Mouse (Mus musculus) brain, adult 2 months (tissue): Measurements from ENCODE around the gene Dctn2.
A peak's percentile ranks its signal among the peaks of the same experiment; 100 is the strongest.

Source experiments
- DNase-seq: peaks from one replicate; pipeline ENCODE4 v3.0.0; 2011; ENCODE audit warnings: low read depth, low spot score

Dctn2 gene

GRCm38 (mm10) chr10:127266112-127267091 lies at the start of gene Dctn2:
Gene Dctn2, plus strand, starts transcription at chr10:127266368.
- DNase-seq = peak; percentile 99

- peak; percentile 89 for DNase-seq
Measured at GRCm38 (mm10) chr10:127216456-127216855, 49.7 kb upstream of the Dctn2 start.

DNA sequence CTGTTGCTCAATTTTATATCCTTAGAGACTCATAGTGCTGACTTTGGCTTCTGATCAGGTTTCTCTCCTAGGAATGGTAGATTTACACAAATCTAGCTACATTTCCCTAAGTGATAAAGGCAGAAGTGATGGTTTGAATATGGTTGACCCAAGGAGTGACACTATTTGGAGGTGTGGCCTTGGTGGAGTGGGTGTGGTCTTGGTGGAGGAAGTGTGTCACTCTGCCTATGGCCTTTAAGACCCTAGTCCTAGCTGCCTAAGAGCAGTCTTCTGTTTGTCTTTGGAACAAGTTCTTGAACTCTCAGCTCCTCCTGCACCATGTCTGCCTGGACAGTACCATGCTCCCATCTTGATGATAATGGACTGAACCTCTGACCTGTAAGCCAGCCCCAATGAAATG lies 49.0 kb upstream of the Dctn2 start:
- no peak for DNase-seq

DNA sequence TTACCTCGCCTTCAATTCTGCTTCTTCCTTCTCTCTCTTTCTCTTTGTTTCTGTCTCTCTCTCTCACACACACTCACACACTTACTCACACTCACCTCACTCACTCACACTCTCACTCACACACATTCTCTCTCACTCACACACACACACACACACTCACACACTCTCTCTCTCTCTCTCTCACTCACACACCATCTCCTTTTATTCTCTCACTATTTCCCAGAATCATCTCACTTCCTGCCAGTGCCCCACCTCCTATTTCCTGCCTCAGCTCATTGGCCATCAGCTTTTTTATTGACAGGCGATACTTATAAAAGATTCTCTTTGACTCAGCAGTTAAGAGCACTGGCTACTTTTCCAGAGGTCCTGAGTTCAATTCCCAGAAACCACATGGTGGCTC lies 47.8 kb upstream of the Dctn2 start:
- no peak for DNase-seq

DNA sequence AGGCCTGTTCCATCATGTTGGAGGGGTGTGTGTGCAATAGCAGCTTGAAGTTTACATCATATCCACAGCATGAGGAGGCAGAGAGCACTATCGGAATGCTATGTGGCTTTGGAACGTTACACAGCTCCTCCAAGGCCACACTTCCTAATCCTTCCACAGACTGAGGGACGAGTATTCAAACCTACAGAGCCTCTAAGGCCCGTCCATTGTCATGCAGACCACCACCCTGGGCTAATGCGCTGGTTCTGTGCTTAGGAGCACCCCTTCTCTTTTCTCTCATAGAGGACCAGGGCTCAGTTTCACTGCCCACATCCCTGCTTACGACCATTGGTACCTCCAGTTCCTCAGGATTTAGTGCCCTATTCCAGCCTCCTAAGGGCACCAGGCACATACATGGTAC lies 41.0 kb upstream of the Dctn2 start:
- DNase-seq = no peak

DNA sequence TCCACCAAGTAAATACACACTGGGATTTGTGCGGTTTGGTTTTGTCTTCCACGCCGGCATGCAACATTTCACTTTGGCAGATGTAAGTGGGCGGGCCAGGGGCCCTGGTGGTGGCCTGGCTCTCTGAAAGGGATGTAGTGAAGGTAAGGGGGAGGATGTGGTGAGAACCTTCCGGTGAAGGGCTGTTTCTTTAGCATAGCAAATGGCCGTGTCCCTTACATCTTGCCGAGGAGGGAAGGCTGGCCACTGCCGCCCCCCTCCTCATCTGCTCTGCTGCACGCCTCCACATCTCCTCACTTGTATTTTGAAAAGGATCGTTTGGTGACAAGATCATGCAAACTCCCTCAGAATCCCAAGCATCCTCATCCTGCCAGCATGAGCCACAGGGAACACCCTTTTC lies 40.4 kb upstream of the Dctn2 start:
- DNase-seq = peak; percentile 72

DNA sequence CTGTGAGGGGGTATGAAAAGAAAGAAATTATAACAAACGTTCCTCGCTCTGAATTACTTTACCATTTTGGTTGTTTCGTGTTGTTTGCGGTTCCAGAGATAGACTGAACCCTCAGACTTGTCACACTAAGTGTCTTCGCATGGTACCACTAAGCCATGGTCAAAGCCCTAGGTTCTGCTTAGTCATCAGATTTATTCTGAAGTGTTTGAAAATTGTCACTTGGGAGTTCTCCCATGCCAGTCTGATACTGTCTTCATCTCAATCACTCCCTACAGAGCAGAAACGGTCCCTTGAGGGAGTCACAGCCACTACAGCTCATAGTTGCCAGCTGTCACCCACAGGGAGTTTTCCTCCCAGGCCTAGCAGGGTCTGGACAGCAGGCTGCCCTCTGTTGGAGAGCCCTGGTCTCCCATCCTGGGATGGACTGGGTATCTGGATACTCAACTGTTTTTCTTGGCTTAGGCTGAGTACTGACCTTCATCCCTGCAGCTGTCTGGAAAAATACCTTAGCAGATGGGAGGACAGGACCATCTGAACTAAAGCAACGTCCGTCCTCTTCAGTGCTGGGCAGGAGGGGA lies 39.8 kb upstream of the Dctn2 start:
- DNase-seq = peak; percentile 53

DNA sequence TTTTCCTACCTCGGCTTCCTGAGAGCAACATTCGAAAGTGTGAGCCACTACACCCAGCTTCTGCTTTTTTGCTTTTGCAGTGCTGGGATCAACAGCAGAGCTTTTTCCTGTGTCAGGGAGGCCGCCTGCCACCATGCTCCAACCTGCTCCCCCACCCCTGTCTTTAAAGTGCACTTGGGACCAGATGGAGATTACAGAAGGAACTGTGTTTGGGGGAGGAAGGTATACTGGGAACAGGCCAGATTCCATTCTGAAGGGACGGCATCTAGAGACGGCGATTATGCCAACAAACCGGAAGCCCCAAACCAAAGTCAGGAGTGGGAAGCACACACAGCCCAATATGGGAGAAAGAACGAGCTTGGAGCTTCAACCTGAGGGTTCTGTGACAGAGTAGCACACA lies 39.0 kb upstream of the Dctn2 start:
- DNase-seq = peak; percentile 65

DNA sequence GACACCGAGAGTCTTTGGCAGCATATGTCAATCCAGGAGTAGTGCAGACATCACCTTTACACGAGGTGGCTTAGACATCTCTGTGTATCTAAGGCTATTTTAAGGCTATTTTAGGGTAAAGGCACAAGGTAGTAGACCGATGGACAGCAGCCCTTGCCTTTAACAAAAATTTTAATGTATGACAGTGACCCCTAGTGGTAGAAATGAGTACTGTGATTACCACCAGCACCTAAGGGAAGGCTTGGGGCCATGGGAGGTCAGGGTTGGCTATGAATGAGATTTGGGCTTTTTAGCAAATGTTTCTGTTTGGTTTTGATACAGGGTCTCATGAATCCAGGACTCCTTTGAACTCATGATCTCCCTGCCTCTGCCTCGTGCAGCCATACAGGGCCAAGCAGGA lies 37.3 kb upstream of the Dctn2 start:
- DNase-seq = peak; percentile 81

DNA sequence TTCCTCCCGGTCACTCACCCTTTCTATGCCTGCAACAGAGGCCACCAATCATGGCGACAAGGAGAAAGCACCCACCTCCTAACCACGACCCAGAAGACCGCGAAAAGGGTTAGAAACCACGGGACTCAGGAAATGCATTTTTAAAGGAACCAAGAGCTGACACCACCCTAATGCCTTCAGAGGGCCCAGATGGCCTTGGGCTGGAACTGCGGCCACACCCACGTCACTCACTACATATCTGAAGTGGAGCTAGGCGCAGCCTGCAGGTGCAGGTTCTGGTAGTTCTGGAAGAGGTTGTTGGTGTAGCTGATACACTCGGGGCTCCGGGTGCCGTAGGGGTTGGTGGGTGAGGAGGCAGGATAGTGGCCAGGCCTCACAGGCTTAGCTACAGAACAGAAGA lies 35.5 kb upstream of the Dctn2 start:
- no peak for DNase-seq

DNA sequence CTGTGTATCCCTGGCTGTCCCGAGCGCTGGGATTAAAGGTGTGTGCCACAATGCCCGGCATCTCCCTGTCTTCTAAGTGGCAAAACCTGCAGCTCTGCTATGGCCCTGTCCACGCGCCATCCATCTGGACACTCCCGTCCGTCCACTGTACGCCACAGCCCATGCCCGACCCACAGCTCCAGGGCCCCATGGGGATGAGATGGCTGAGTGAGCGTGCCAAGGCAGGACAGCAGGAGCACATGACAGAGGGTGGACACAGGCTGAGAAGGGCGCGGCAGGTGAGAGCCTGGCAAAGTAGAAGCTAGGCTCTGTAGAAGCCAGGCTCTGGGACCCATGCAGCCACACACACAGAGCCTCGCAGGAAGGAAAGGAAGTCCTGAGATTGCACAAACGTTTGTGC lies 34.4 kb upstream of the Dctn2 start:
- peak; percentile 64 for DNase-seq

GRCm38 (mm10) chr10:127233141-127233540 lies 33.0 kb upstream of the Dctn2 start:
- DNase-seq = peak; percentile 57

GRCm38 (mm10) chr10:127236541-127236940 lies 29.6 kb upstream of the Dctn2 start:
- no peak for DNase-seq

DNA sequence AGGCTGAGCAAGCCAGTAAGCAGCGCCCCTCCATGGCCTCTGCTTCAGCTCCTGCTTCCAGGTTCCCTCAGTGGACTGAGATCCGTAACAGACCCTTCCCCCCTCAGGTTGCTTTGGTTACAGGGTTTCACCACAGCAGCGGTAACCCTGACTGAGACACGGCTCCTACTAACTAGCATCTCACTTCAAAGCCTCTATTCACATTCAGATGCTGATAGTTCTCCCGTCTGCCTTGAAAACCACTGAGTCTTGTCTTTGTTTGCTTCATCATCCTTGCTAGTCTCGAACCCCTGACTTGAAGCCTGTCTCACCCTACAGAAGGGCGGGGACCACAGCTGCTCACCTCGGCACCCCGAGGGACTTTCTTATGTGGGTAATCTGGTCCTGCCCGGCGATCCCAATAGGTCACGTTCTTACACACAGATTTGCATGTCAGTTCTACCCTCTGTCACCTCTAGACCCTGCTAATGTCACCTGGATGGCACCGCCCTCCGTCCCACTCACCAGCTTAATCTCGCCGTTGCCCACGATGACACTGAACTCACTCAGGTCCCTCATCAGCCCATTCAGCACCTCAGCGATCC lies 27.8 kb upstream of the Dctn2 start:
- DNase-seq = no peak

DNA sequence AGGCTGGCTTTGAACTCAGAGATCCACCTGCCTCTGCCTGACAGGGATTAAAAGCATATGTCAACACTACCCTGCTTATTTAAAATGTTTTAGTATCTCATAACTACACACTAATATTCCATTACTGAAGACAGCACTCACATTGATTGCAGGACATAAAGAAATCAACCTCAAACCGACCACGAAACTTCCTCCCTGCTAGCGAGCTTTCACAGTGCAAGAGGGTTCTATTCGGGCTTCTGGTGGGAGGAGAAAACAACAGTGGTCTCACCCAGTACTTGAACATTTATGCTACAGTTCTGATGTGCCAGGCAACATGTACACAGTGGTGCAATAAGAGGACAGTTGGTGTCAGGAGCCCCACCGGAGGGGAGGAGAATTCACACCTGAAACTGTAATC lies 15.4 kb upstream of the Dctn2 start:
- DNase-seq = no peak

DNA sequence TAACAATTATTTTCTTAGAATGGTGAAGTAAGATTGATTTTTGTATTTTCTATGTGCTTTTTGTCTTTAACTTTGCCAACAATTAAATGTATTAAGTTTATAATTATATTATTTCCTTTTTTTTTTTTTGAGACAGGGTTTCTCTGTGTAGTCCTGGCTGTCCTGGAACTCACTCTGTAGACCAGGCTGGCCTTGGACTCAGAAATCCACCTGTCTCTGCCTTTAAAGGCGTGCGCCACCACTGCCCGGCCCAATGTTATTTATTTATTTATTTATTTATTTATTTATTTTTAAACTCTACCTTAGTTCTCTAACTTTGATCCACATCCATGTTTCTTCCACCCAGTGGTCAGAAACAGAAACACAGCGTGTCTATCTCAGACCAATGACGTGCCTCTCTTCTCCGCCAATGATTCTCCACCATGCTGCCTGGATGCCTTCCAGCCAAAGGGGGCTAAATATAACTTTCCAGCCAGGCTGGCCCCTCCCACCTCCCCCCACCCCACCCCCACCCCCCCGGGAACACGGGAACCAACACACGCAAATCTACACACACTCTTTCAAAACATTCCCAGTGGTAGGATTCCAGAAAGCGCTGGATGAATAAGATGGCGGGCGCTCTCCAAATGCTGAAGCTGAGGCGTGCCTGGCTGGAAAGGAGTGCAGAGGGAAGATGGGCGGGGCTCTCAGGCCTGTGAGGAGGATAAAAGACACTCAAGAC lies 10.4 kb upstream of the Dctn2 start:
- peak; percentile 69 for DNase-seq

DNA sequence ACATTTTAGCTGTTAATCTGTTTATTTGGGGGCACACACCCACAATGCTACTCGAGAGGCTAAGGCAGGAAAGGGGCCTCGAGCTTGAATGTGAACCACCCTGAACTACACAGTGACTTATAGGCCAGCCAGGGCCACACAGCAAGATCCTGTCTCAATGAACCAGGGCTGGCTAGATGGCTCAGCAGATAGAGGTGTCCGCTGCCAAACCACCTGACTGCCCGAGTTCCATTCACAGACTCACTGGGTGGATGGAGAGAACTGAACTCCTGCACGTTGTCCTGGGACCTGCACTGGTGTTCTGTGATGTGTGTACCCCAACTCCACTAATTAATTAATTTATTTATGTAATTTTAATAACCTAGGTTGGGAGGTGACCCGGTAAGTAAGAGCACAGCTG lies 8.4 kb upstream of the Dctn2 start:
- no peak for DNase-seq

GRCm38 (mm10) chr10:127258489-127258888 lies 7.7 kb upstream of the Dctn2 start:
- DNase-seq = peak; percentile 46

DNA sequence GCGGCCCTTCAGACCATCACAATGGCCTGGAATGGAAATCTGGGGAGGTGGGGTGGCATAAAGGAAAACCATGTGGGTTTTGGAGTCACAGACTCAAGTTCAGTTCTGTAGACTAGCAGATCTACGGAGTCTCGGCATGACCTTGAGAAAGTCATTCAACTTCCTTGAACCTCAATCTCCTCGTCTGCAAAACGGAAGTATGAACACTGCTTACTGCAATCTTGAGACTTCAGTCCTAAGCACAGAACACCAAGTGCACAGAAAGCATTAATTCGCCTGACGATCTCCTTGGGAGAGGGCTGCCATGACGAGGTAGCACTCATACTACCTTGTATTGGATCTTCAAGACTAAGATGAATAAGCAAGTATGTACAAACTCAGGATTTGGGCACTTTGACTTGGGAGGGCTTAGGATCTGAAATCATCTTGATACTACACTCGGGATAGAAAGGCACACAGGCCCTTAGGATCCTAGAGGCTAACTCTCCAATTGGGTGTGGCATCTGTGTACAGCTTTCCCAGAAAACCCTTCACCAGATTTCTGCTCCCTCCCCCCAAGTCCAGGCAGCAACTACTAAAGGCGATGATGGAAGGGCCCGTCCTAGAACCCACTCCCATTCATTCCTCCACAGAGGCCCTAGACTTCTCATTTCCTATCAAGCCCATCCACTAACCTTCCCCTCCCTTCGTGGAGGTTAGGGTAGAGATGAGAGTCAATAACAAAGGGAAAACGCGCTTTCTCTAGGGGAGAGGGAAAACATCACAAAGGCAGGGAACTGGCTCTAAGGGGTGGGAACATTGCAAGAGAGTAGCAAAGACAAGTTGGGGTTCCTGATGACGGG lies 4.2 kb upstream of the Dctn2 start:
- peak; percentile 75 for DNase-seq

DNA sequence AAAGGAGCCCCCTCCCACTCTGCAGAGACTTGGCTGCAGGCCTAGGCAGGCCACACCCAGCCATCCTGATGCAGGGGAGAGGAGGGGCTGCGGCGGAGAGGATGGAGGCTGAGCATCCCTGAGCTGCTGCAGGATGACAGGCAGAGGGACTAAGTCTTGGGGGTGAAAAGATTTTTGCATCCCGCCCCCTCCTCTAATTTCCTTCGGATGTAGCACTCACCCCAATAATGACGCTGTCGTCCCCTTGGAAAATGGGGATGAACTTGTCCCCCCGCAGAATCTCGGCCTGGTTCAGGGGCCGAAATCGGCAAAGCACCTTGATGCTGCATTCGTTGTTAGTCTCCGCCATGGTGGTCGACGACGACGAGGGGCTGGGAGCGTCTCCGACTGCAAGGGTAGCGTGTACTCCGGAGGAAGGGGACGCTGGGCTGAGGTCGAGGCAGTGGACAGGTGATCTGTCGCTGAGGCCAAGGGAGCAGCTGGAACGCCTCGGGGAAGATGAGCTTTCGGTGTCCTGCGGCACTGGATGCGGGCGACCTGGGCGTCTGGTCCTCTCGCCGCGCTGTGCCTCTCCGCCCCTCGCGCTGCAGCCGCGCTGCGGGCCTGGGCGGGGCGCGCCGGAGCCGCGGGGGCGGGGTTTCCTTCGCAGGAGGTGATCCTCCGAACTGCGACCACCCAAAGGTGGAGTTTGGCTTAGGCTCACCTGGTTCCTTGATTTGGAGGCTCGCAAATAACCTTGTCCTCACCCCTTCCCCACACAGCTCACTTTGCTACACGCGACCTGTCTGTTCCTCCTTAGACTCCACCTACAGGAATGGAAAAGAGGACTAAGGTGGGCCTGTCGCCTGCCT lies 3.4 kb upstream of the Dctn2 start, which contains the start of gene Kif5a:
Gene Kif5a, minus strand, starts transcription at position 801 of the 851 bp plus-strand sequence.
- peak; percentile 87 for DNase-seq
